Mouse (Mus musculus) bone marrow macrophage, adult 2 months (primary cell): ENCODE results near the gene Hic2.

Experiments used
- CTCF ChIP-seq: IDR thresholded peaks from 2 replicates; pipeline ENCODE4 v1.5.1; 2012; ENCODE audit warnings: low read depth, mild to moderate bottlenecking, low read length, moderate library complexity
- POLR2A ChIP-seq: IDR thresholded peaks from 2 replicates; pipeline ENCODE4 v1.6.1; 2012; ENCODE audit warnings: mild to moderate bottlenecking, low read depth, low read length, borderline replicate concordance

- TF ChIP-seq CTCF (no peak), POLR2A (no peak)
Measured at GRCm38 (mm10) chr16:17267937-17268336, 34.6 kb downstream of the Hic2 start.
